Comparison of ENCODE assay signal across 28 mouse cellular contexts in the genomic region with DNA sequence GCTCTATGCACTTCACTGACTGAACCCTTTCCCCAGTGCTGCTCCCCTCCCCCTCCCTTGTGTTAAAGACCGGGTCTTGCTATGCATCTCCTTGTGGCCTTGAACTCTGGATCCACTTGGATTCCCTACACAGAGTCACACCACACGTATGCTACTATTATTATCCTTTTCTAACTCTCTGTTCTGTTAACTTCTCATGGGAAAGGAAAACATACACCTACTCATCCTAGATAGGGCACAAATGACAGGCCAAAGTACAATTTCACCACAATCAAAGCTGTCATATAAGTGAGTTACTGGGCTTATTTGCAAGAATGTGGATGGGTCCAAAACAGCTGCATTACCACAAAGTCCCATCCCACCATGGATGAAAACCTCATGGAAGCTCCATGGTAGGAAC. TPM values are rescaled to one million over a fixed set of nuclear protein-coding genes. Genes with fewer than 3 reads are reported as not detected.
"Had no signal": no experiment of that assay in that cellular context is flagged by ENCODE, and none has a peak within 500 bp of the region (broad histone marks: within the 10 kb centered on the region; RNA-seq: fewer than 3 reads in every experiment).

No protein-coding gene starts in this region.

- H3K4me1 ChIP-seq: heart, embryonic 10.5 days; heart, embryonic 12.5 days; hindbrain, embryonic 10.5 days; hindbrain, embryonic 12.5 days; kidney, embryonic 15.5 days; limb, embryonic 13.5 days; limb, embryonic 15.5 days; liver, embryonic 13.5 days had no signal

- H3K9ac ChIP-seq: heart, embryonic 12.5 days; hindbrain, embryonic 12.5 days; hindbrain, embryonic 14.5 days; kidney, embryonic 15.5 days; limb, embryonic 13.5 days; limb, embryonic 15.5 days; liver, embryonic 13.5 days had no signal

- H3K4me3 ChIP-seq: gastrocnemius, adult 2 months; heart, embryonic 10.5 days; heart, embryonic 12.5 days; hindbrain, embryonic 10.5 days; hindbrain, embryonic 12.5 days; kidney, embryonic 15.5 days; limb, embryonic 13.5 days; limb, embryonic 15.5 days; liver, embryonic 13.5 days had no signal

- DNase-seq: gastrocnemius, adult 2 months; gastrocnemius, postnatal 10 days; gastrocnemius, postnatal 25 days; heart, adult 18-20 months; heart, postnatal 10 days; heart, postnatal 4 days; kidney, adult 11 months; kidney, adult 2 months; kidney, adult 9 months; kidney, postnatal 14 days; kidney, postnatal 36 days; layer of hippocampus, adult 9-11 months; layer of hippocampus, postnatal 36 days; left cerebral cortex, postnatal 4 days; liver, embryonic 13.5 days had no signal

- H3K36me3 ChIP-seq: heart, embryonic 10.5 days; heart, embryonic 12.5 days; hindbrain, embryonic 10.5 days; hindbrain, embryonic 12.5 days; kidney, embryonic 15.5 days; limb, embryonic 13.5 days; limb, embryonic 15.5 days; liver, embryonic 13.5 days had no signal

- H3K4me2 ChIP-seq: heart, embryonic 12.5 days; hindbrain, embryonic 12.5 days; hindbrain, embryonic 14.5 days; kidney, embryonic 15.5 days; limb, embryonic 13.5 days; limb, embryonic 15.5 days; liver, embryonic 11.5 days; liver, embryonic 13.5 days had no signal

- H3K27ac ChIP-seq: gastrocnemius, adult 2 months; heart, embryonic 10.5 days; hindbrain, embryonic 10.5 days; hindbrain, embryonic 12.5 days; hindbrain, embryonic 14.5 days; kidney, embryonic 15.5 days; kidney, postnatal 0 days; limb, embryonic 13.5 days; limb, embryonic 15.5 days; liver, embryonic 13.5 days had no signal

- H3K27me3 ChIP-seq: heart, embryonic 12.5 days; hindbrain, embryonic 12.5 days; kidney, embryonic 15.5 days; limb, embryonic 13.5 days; limb, embryonic 15.5 days; liver, embryonic 13.5 days had no signal

- H3K9me3 ChIP-seq: kidney, embryonic 15.5 days; limb, embryonic 15.5 days; liver, embryonic 13.5 days had no signal

- ATAC-seq: hindbrain, embryonic 16.5 days; inflammation-experienced regulatory T-cells, adult 6 months had no signal

RNA-seq across cellular contexts. Expression of gene Erc2, which starts 43.8 kb away (rescaled TPM):
- total RNA-seq: granulocyte monocyte progenitor cell, adult 5-6 weeks had no signal
